Mouse (Mus musculus) limb, embryonic 15.5 days (tissue): ENCODE measurements around the gene Sik1. TPM values are rescaled to one million over a fixed set of nuclear protein-coding genes. Genes with fewer than 3 reads are reported as not detected.
"Not testable (repeated sequence)": the region's sequence is repeated elsewhere in the genome, so short reads cannot be mapped to it uniquely, and the experiment has no call there.

Source experiments
- ATAC-seq: fragments of 200-750 bp; cut with Nextera tagmentation; 2 replicates; pipeline ENCODE4 v1.8.0; 2017; ENCODE audit warnings: low read depth, moderate TSS enrichment; ENCODE audit not compliant: insufficient number of reproducible peaks, low FRiP score, low TSS enrichment
- H3K27ac ChIP-seq: fragments of 300-500 bp; sonication (generic); 2 replicates; pipeline ENCODE4 v1.5.1; 2015; ENCODE audit warnings: moderate library complexity, mild to moderate bottlenecking, inconsistent platforms
- H3K27me3 ChIP-seq: fragments of 300-500 bp; sonication (generic); 2 replicates; pipeline ENCODE4 v1.6.1; 2015; ENCODE audit warnings: inconsistent platforms
- H3K36me3 ChIP-seq: fragments of 300-500 bp; sonication (generic); 2 replicates; pipeline ENCODE4 v1.6.1; 2015; ENCODE audit warnings: inconsistent platforms
- H3K4me1 ChIP-seq: fragments of 300-500 bp; sonication (generic); 2 replicates; pipeline ENCODE4 v1.6.1; 2015; ENCODE audit warnings: inconsistent platforms
- H3K4me2 ChIP-seq: fragments of 300-500 bp; sonication (generic); 2 replicates; pipeline ENCODE4 v1.6.1; 2015; ENCODE audit warnings: mild to moderate bottlenecking, inconsistent platforms
- H3K4me3 ChIP-seq: fragments of 300-500 bp; sonication (generic); 2 replicates; pipeline ENCODE4 v1.5.1; 2015; ENCODE audit warnings: mild to moderate bottlenecking, inconsistent platforms
- H3K9ac ChIP-seq: fragments of 300-500 bp; sonication (generic); 2 replicates; pipeline ENCODE4 v1.6.1; 2015; ENCODE audit warnings: inconsistent platforms
- H3K9me3 ChIP-seq: fragments of 300-500 bp; sonication (generic); 2 replicates; pipeline ENCODE4 v1.6.1; 2016; ENCODE audit warnings: inconsistent platforms
- WGBS: fragments of 180-500 bp; shearing (Covaris S2); methylation state at CpG from one replicate; pipeline ENCODE4 v1.1.7; 2015; 5-methylcytosine and 5-hydroxymethylcytosine counted together
- polyA plus RNA-seq: library from polyadenylated mRNA; unstranded; fragments of >200 nt; fragmentation: Nextera tagmentation; extraction: Ambion mirVana; gene quantifications from 2 replicates; pipeline ENCODE4 v1.2.1, GENCODE M21; 2015

The Sik1 gene
- polyA plus RNA-seq, 1 experiment from 2014 or later: 30.5 TPM

DNA sequence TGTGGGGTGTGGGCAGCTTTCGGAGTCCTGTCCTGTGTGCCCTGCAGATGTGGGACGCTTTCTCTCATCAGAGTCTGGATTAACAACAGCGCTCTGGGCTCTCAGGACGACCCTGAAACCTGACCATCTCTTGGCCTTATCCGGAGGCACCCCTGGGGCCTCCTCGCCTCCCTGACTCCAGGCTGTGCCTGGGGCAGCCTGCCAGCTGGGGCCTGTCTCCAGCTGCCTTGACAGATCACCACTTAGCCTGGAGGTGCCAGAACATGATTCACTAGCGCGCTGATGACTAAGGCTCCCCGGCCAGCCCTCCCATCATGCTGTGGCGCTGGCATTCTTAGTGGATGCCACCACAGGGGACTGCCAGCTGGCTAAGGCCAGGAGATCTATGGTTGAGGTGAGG, 37.1 kb upstream of the Sik1 start:
- Histone ChIP-seq H3K27ac (peak overlapping the region; percentile 57; the same call in 1 of the 2 replicates), H3K4me3 (no peak overlapping the region), H3K9me3 (no peaks in the 10 kb centered on the region), H3K27me3 (no peaks in the 10 kb centered on the region), H3K9ac (no peak overlapping the region), H3K4me2 (0 out of 2 replicates have a peak overlapping the region, but pooled peaks have one; percentile 1), H3K36me3 (no peaks in the 10 kb centered on the region), H3K4me1 (peaks cover 49% of the 10 kb centered on the region)
- 7% methylated on average over 10 of the region's 10 CpGs for WGBS
- peak; percentile 45 for ATAC-seq

DNA sequence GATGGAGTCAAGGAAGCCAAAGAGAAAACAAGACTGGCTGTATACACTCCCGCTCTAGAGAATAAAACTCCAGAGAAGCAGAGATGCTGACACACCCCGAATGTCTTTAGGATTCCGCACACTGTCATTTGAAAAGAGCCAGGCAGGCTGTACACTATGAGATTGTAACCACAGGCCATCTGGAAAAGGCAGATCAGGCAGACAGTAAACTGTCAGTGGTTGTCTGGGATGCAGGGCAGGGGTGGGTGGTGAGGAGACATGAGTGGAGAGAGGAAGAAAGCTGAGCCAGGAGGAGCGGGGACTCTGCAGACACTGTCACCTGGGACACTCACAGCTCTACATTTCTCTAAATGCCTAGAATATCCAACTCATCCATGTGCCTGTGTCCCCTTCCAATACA, 36.3 kb upstream of the Sik1 start:
- Histone ChIP-seq H3K27me3 (no peaks in the 10 kb centered on the region), H3K27ac (peak overlapping the region; percentile 74; the same call in 1 of the 2 replicates), H3K36me3 (no peaks in the 10 kb centered on the region), H3K9me3 (no peaks in the 10 kb centered on the region), H3K4me1 (peaks cover 41% of the 10 kb centered on the region), H3K4me2 (no peak overlapping the region), H3K9ac (no peak overlapping the region), H3K4me3 (no peak overlapping the region)
- 58% methylated on average over 4 of the region's 4 CpGs for WGBS
- ATAC-seq: no peak

DNA sequence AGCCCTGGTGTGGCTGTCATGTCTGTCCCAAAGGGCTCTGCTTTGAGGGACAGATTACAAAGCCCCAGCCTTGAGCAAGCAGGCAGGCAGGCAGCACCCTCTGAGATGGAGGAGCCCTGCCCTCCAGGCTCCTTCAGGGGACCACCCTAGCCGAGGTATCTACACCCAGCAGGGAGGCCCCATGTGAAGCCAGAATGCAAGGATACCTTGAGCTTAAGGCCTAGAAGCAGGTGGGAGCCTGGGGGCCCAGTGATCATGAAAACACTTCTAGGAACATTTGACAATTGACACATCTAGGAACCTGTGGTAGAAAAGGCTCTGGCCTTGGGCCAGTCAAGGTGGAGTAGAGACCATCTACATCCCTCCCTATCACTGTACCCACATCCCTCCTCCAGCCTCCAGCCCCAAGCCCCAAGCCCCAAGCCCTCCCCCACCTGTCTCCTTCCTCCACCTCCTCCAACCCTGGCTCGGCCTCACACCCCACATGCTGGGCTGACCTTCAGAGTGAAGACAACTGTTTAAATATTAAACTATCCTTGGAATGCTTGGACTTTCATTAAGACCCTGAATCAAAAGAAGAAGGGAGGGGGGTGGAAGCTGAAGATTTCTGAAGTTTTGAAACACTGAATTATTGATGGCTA, 34.8 kb upstream of the Sik1 start:
- no peak overlapping the region for H3K9ac ChIP-seq
- peaks cover 39% of the 10 kb centered on the region for H3K4me1 ChIP-seq
- WGBS: 47% methylated on average over 2 of the region's 2 CpGs

DNA sequence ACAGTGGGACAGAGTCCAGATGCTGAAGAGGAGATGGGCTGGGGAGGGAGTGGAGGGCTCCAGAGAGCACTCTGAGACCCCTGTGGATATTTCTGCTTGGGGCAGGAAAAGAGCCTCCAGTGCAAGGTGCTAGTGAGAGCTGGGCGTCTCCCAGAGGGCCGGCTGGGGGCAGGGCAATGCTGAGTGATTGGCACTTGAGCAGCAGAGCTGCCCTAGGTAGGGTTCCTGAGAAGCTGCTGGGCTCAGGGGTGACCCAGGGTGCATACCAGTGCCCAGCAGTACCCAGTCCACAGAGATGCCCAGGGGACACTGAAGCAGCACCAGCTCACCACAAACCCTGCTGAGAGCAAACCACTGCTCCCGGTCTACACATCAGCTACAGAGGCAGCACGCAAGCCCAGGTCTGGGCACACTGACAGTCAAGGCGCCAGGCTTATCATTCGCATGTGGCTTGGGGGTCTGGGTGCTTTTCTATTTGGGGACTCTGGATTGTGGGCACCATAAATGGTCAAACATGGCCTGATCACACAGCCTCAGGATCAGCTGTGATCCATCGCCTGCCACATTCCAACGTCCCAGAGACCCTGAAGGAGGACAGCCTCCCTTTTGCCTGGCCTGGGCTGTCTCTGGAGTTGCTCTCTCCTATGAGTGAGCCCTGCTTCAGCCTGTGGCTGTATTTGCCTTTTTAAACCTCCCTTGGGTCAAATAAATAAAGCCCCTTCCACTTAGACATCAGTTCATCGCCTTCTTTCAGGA, 34.0 kb upstream of the Sik1 start:
- no peak overlapping the region for H3K4me2 ChIP-seq
- H3K36me3 ChIP-seq: no peaks in the 10 kb centered on the region
- no peak overlapping the region for H3K27ac ChIP-seq
- H3K27me3 ChIP-seq: no peaks in the 10 kb centered on the region
- no peaks in the 10 kb centered on the region for H3K9me3 ChIP-seq
- no peak overlapping the region for H3K4me3 ChIP-seq
- ATAC-seq: no peak
- H3K4me1 ChIP-seq: peaks cover 39% of the 10 kb centered on the region
- 58% methylated on average over 9 of the region's 9 CpGs for WGBS
- no peak overlapping the region for H3K9ac ChIP-seq

More for the DNA sequence above, 34.8 kb upstream of the Sik1 start:
- 0 out of 2 replicates have a peak, but pooled peaks have one; percentile 26 for ATAC-seq
- Histone ChIP-seq H3K27ac (no peak overlapping the region), H3K36me3 (no peaks in the 10 kb centered on the region), H3K27me3 (no peaks in the 10 kb centered on the region), H3K9me3 (no peaks in the 10 kb centered on the region), H3K4me2 (no peak overlapping the region), H3K4me3 (no peak overlapping the region)

DNA sequence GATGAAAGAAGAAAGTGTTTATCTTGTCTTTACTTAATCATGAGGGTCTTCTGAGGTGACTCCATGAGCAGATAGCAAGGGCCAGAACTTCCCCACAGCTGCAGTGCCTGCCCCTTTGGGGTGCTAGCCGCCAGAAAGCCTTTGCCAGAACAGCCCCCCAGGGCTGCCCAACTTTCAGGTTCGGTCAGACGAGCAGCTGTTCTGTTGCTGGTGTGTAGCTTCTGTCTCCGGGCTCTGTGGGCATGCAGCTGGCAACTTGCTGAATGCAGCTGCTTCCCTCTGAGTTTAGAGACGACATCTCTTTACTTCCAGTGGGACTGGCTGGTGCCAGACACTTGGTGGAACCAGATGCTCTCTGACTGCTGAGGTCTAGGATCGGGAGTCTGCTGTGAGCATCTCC, 32.9 kb upstream of the Sik1 start:
- H3K9me3 ChIP-seq: no peaks in the 10 kb centered on the region
- 34% methylated on average over 6 of the region's 6 CpGs for WGBS
- no peak overlapping the region for H3K27ac ChIP-seq
- H3K4me2 ChIP-seq: no peak overlapping the region
- no peak overlapping the region for H3K4me3 ChIP-seq
- no peaks in the 10 kb centered on the region for H3K36me3 ChIP-seq
- no peaks in the 10 kb centered on the region for H3K27me3 ChIP-seq
- peaks cover 37% of the 10 kb centered on the region for H3K4me1 ChIP-seq
- ATAC-seq: 0 out of 2 replicates have a peak, but pooled peaks have one; percentile 50
- H3K9ac ChIP-seq: no peak overlapping the region

DNA sequence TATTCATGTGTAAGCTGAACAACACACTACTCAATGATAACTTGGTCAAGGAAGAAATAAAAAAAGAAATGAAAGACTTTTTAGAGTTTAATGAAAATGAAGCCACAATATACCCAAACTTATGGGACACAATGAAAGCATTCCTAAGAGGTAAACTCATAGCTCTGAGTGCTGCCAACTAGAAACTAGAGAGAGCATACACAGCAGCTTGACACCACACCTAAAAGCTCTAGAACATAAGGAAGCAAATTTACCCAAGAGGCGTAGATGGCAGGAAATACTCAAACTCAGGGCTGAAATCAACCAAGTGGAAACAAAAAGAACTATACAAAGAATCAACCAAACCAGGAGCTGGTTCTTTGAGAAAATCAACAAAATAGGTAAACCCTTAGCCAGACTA, 29.1 kb upstream of the Sik1 start:
- not testable (repeated sequence) for H3K27ac ChIP-seq, H3K9ac ChIP-seq, ATAC-seq, H3K9me3 ChIP-seq, H3K36me3 ChIP-seq, H3K27me3 ChIP-seq, H3K4me2 ChIP-seq, H3K4me3 ChIP-seq, H3K4me1 ChIP-seq
- WGBS: 82% methylated on average over 1 of the region's 1 CpGs

DNA sequence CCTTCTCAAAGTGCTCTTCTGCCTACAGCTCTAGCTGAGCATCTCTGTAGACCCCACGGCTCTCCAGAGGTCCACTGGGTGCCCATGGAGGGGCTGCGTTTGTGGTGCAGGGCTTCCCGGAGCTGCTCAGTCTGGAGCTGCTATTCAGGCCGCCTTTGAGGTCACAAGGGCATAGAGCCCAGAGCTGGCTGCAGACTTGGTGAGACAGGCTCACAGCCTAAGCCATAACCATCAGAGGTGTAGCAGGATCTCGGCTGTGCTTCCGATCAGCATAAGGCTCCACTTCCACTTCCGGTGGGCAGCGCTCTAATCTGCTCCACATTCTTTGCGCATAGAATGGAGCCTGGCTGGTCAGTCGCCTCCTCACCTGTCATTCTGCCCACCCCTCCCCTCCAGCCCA, 23.8 kb upstream of the Sik1 start:
- no peak for ATAC-seq
- H3K4me1 ChIP-seq: peaks cover 11% of the 10 kb centered on the region
- no peak overlapping the region for H3K9ac ChIP-seq
- H3K27me3 ChIP-seq: no peaks in the 10 kb centered on the region
- H3K4me3 ChIP-seq: no peak overlapping the region
- no peaks in the 10 kb centered on the region for H3K9me3 ChIP-seq
- no peak overlapping the region for H3K4me2 ChIP-seq
- H3K36me3 ChIP-seq: no peaks in the 10 kb centered on the region
- H3K27ac ChIP-seq: no peak overlapping the region
- WGBS: 81% methylated on average over 10 of the region's 10 CpGs

DNA sequence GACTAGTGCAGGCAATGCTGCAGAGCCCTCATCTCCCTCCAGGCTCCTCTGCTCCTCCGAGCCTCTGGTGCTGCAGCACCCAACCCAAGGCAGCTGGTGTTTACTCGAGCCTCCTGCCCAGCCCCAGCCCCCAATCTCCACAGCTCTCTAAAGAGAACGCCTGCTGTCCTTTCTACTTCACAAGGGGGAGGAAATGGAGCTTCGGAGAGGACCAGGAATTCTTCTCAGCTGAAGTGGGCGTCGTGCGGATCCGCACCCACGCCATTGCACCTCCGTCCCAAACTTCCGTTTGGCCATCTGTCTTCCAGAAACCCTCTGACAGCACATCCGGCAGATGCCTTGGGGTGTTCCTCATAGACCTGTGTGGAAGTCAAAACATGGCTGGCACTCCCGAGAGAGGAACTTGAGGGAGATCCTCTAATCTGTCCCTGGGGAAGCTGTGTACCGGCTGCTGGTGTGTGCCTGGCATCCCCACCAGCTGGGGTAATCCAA, 22.1 kb upstream of the Sik1 start:
- 0 out of 2 replicates have a peak overlapping the region, but pooled peaks have one; percentile 1 for H3K27ac ChIP-seq
- 48% methylated on average over 14 of the region's 14 CpGs for WGBS

DNA sequence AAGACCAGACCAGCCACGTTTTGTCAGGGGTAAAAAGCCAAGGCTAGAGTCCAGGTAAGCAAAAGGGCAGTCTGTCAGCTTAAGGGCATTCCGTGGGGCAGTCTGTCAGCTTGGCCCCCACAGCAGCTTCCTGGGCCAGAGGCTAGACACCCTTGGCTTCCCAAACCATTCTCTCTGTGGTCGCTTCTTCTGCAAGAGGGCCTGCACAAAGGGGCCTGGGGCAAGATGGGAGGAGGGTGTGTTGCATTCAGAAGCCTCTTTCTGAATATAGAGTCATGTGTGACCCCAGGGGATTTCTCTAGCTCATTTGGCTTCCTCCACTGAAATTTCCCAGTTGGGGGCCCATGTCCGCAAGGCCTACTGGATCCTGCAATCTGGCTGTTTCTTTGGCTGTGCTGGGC, 21.6 kb upstream of the Sik1 start:
- 70% methylated on average over 4 of the region's 4 CpGs for WGBS
- Histone ChIP-seq H3K4me1 (peaks cover 11% of the 10 kb centered on the region), H3K27ac (no peak overlapping the region), H3K4me3 (no peak overlapping the region), H3K4me2 (no peak overlapping the region), H3K9me3 (no peaks in the 10 kb centered on the region), H3K9ac (no peak overlapping the region), H3K36me3 (no peaks in the 10 kb centered on the region), H3K27me3 (no peaks in the 10 kb centered on the region)
- ATAC-seq: no peak

More for the DNA sequence above, 22.1 kb upstream of the Sik1 start:
- H3K27me3 ChIP-seq: no peaks in the 10 kb centered on the region
- H3K9me3 ChIP-seq: no peaks in the 10 kb centered on the region
- H3K4me2 ChIP-seq: no peak overlapping the region
- no peak overlapping the region for H3K9ac ChIP-seq
- peaks cover 11% of the 10 kb centered on the region for H3K4me1 ChIP-seq
- H3K4me3 ChIP-seq: no peak overlapping the region
- no peak for ATAC-seq
- no peaks in the 10 kb centered on the region for H3K36me3 ChIP-seq

DNA sequence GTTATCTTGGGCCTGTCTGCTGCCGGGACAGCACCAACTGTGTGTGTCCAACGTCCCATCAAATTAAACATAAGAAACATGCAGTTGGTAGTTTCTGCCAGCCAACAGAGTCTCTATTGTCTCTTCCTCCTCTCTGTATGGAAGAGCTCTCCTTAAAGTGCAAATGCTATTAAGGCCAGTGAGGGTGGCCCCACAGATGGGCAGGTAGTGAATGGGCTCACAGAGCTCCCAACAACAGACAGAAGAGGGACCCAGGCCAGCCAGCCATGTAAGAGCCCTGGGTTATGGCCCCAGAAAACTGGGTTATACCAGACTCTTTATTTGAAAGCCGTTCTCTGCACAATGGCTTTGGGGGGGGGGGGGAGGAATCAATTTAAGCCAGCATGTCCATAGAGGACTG, 21.2 kb upstream of the Sik1 start:
- 70% methylated on average over 3 of the region's 3 CpGs for WGBS
- Histone ChIP-seq H3K4me3 (no peak overlapping the region), H3K4me1 (peaks cover 11% of the 10 kb centered on the region), H3K4me2 (no peak overlapping the region), H3K27me3 (no peaks in the 10 kb centered on the region), H3K27ac (no peak overlapping the region), H3K9me3 (no peaks in the 10 kb centered on the region), H3K9ac (no peak overlapping the region), H3K36me3 (no peaks in the 10 kb centered on the region)
- ATAC-seq: no peak

DNA sequence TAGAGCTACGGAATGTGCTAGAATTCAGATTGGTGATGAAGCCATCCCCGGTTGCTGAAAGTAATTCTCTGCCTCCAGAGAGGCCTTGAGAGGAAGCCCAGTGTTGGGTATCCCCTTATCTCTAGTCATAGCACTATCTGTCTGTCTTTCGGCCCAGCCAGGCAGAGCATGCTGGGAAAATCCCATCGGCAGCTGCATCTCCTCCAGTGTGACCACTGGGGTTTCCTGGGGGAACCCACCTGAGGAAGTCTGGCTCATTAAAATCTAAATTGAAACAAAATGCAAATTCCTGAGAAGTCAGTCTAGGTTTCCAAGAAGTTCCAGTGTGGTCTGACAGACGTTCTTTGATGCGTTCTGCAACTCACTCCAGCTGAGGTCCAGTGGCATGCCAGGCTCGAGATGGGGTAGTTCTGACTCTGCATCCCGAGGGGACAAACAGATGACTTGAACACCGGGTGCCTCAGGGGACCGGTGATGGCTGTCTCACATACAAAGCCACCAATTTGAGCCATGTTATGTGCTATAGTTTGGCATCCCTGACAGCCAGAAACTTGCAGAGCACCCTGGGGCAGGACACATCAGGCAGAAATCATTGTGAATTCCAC, 19.8 kb upstream of the Sik1 start:
- Histone ChIP-seq H3K9ac (no peak overlapping the region), H3K4me3 (no peak overlapping the region), H3K27ac (no peak overlapping the region), H3K36me3 (no peaks in the 10 kb centered on the region), H3K4me2 (no peak overlapping the region), H3K27me3 (no peaks in the 10 kb centered on the region), H3K9me3 (no peaks in the 10 kb centered on the region), H3K4me1 (peaks cover 19% of the 10 kb centered on the region)
- no peak for ATAC-seq
- 65% methylated on average over 10 of the region's 10 CpGs for WGBS

DNA sequence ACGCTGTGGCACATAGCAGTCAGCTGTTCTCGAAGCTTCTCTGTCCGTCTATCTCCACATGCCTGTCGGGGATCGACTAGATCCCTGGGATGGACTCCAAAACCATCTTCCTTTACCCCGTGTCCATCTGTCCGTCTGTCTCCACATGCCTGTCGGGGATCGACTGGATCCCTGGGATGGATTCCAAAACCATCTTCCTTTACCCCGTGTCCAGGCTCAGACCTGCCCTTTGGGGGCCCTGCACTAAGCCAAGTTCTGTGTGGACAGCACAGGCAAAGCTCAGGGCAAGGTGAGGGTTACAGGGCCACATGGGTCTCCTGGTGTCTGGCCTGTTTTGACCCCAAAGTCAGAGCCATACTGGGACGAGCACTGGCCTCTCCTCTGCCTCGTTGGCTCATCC, 19.1 kb upstream of the Sik1 start:
- Histone ChIP-seq H3K4me3 (no peak overlapping the region), H3K27ac (no peak overlapping the region), H3K36me3 (no peaks in the 10 kb centered on the region), H3K9ac (no peak overlapping the region), H3K4me2 (no peak overlapping the region), H3K27me3 (no peaks in the 10 kb centered on the region), H3K4me1 (peaks cover 19% of the 10 kb centered on the region), H3K9me3 (no peaks in the 10 kb centered on the region)
- ATAC-seq: no peak
- WGBS: 75% methylated on average over 12 of the region's 12 CpGs
